Mouse (Mus musculus) c-Kit-positive CD71-negative TER-119-negative erythroid progenitor cells, embryonic 14.5 days (primary cell): Measurements from ENCODE around the gene Tcf7l1.

Source experiments
- DNase-seq: peaks from one replicate; pipeline ENCODE4 v3.0.0-alpha.2; 2013; ENCODE audit warnings: low read depth

Tcf7l1 gene

GRCm38 (mm10) chr6:72659717-72660390 lies 129.2 kb downstream of the Tcf7l1 start:
- no peak for DNase-seq

GRCm38 (mm10) chr6:72658006-72658405 lies 131.0 kb downstream of the Tcf7l1 start:
- peak; percentile 39 for DNase-seq

- DNase-seq = no peak
Observed at GRCm38 (mm10) chr6:72656053-72656442, 133.0 kb downstream of the Tcf7l1 start.

GRCm38 (mm10) chr6:72655309-72656052 lies 133.6 kb downstream of the Tcf7l1 start:
- DNase-seq = no peak

GRCm38 (mm10) chr6:72654355-72654754 lies 134.7 kb downstream of the Tcf7l1 start:
- DNase-seq = no peak

GRCm38 (mm10) chr6:72653419-72653818 lies 135.6 kb downstream of the Tcf7l1 start:
- no peak for DNase-seq

- DNase-seq = no peak
Observed at GRCm38 (mm10) chr6:72650338-72650851, 138.7 kb downstream of the Tcf7l1 start.

- no peak for DNase-seq
Observed at GRCm38 (mm10) chr6:72648002-72648595, 141.0 kb downstream of the Tcf7l1 start.

GRCm38 (mm10) chr6:72647383-72647820 lies 141.7 kb downstream of the Tcf7l1 start:
- DNase-seq = peak; percentile 46

- DNase-seq = no peak
Observed at GRCm38 (mm10) chr6:72645364-72645763, 143.7 kb downstream of the Tcf7l1 start.

- DNase-seq = no peak
Observed at GRCm38 (mm10) chr6:72644576-72644975, 144.5 kb downstream of the Tcf7l1 start.

- DNase-seq = no peak
Observed at GRCm38 (mm10) chr6:72641218-72641954, 147.7 kb downstream of the Tcf7l1 start.

GRCm38 (mm10) chr6:72636940-72637339 lies 152.1 kb downstream of the Tcf7l1 start:
- DNase-seq = no peak

GRCm38 (mm10) chr6:72635760-72636431 lies 153.2 kb downstream of the Tcf7l1 start:
- DNase-seq = peak; percentile 55

- DNase-seq = no peak
Observed at GRCm38 (mm10) chr6:72634311-72634710, 154.7 kb downstream of the Tcf7l1 start.

GRCm38 (mm10) chr6:72631700-72632099 lies 157.4 kb downstream of the Tcf7l1 start:
- DNase-seq = no peak

GRCm38 (mm10) chr6:72630961-72631360 lies 158.1 kb downstream of the Tcf7l1 start:
- DNase-seq = no peak

GRCm38 (mm10) chr6:72630370-72630769 lies 158.7 kb downstream of the Tcf7l1 start:
- no peak for DNase-seq

- no peak for DNase-seq
Observed at GRCm38 (mm10) chr6:72627276-72627675, 161.8 kb downstream of the Tcf7l1 start.

GRCm38 (mm10) chr6:72626391-72626790 lies 162.7 kb downstream of the Tcf7l1 start:
- DNase-seq = no peak

- no peak for DNase-seq
Observed at GRCm38 (mm10) chr6:72623661-72624402, 165.2 kb downstream of the Tcf7l1 start.
